Comparison of ENCODE assay signal across 19 mouse cellular contexts in the genomic region with DNA sequence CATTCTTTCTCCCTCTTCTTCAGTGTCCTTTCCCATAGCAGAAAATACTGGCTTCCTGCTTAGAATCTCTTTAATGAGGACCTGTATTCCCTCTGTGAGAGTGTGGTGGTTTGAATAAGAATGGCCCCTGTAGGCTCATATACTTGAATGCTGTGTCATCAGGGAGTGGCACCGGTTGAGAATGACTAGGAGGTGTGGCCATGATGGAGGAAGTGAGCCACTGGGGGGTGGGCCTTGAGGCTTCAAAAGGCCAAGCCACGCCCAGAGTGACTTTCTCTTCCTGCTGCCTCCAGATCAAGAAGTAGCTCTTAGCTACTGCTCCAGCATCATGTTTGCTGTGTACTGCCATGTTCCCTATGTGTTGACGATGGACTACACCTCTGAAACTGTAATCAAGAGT. TPM values are rescaled to one million over a fixed set of nuclear protein-coding genes. Genes with fewer than 3 reads are reported as not detected.
A peak's percentile ranks its signal among the peaks of the same experiment; 100 is the strongest.
DNase-seq lines count a peak whose midpoint lies in the region; ATAC-seq and TF ChIP-seq lines count a peak whose summit lies in the region.
"Had no signal": no experiment of that assay in that cellular context is flagged by ENCODE, and none has a peak within 500 bp of the region (broad histone marks: within the 10 kb centered on the region; RNA-seq: fewer than 3 reads in every experiment).

No protein-coding gene starts in this region.

- H3K4me3 ChIP-seq in liver, embryonic 11.5 days (ENCODE audit: low read depth, low read length): no peak overlapping the region
- no peak overlapping the region for H3K4me3 ChIP-seq in stomach, postnatal 0 days (ENCODE audit: low read depth, low read length)
- no peak overlapping the region for H3K4me3 ChIP-seq in kidney, embryonic 16.5 days (ENCODE audit: low read length)
- H3K4me3 ChIP-seq: forebrain, embryonic 13.5 days; heart, embryonic 15.5 days; midbrain, embryonic 15.5 days; neural tube, embryonic 13.5 days had no signal

- 74% methylated on average over 3 of the region's 3 CpGs for WGBS in liver, embryonic 11.5 days
- 73% methylated on average over 3 of the region's 3 CpGs for WGBS in stomach, postnatal 0 days
- 73% methylated on average over 3 of the region's 3 CpGs for WGBS in kidney, embryonic 16.5 days

- H3K4me1 ChIP-seq in liver, embryonic 11.5 days (replicated peaks; ENCODE audit: control insufficient read depth, insufficient read depth, low read length): no peaks in the 10 kb centered on the region
- no peaks in the 10 kb centered on the region for H3K4me1 ChIP-seq in stomach, postnatal 0 days (replicated peaks; ENCODE audit: control insufficient read depth, insufficient read depth)
- peaks cover 24% of the 10 kb centered on the region for H3K4me1 ChIP-seq in kidney, embryonic 16.5 days (ENCODE audit: insufficient read depth, low read length)
- H3K4me1 ChIP-seq: forebrain, embryonic 13.5 days had no signal

- H3K4me2 ChIP-seq in liver, embryonic 11.5 days: no peak overlapping the region
- H3K4me2 ChIP-seq in stomach, postnatal 0 days (replicated peaks; ENCODE audit: low read depth): no peak overlapping the region
- no peak overlapping the region for H3K4me2 ChIP-seq in kidney, embryonic 16.5 days (replicated peaks; ENCODE audit: low read depth, low read length)
- H3K4me2 ChIP-seq: forebrain, embryonic 13.5 days; heart, embryonic 15.5 days; midbrain, embryonic 15.5 days; neural tube, embryonic 13.5 days had no signal

- no peak for TF ChIP-seq EP300 in stomach, postnatal 0 days (optimal IDR thresholded peaks at IDR 0.05)

- intact Hi-C loops in left cerebral cortex, postnatal 10 days (cut with DNase I): no loop called here

- DNase-seq in thymus, postnatal 4 days: peak; percentile 13
- no peak for DNase-seq in thymus, adult 18-20 months
- DNase-seq in ZHBTc4 (ENCODE audit: low read depth, low spot score): peak; percentile 96
- DNase-seq in liver, embryonic 11.5 days (ENCODE audit: low spot score): no peak
- peak; percentile 59 for DNase-seq in stomach, postnatal 0 days (ENCODE audit: low spot score)
- DNase-seq in left cerebral cortex, postnatal 10 days (ENCODE audit: extremely low spot score in 1 of 2, low spot score in 2 of 2): no peak
- DNase-seq: adrenal gland, adult 2 months; cerebellum, postnatal 36 days; gastrocnemius, postnatal 10 days; kidney, postnatal 10 days; lung, postnatal 36 days; thymus, postnatal 14 days had no signal

- no peaks in the 10 kb centered on the region for H3K27me3 ChIP-seq in liver, embryonic 11.5 days (replicated peaks; ENCODE audit: control insufficient read depth, insufficient read depth, low read length)
- no peaks in the 10 kb centered on the region for H3K27me3 ChIP-seq in stomach, postnatal 0 days (ENCODE audit: control insufficient read depth, insufficient read depth, low read length)
- no peaks in the 10 kb centered on the region for H3K27me3 ChIP-seq in kidney, embryonic 16.5 days (ENCODE audit: insufficient read depth, low read length)
- H3K27me3 ChIP-seq: forebrain, embryonic 13.5 days; heart, embryonic 15.5 days; midbrain, embryonic 15.5 days; neural tube, embryonic 13.5 days had no signal

- H3K27ac ChIP-seq in liver, embryonic 11.5 days (ENCODE audit: low read depth, low read length): no peak overlapping the region
- no peak overlapping the region for H3K27ac ChIP-seq in stomach, postnatal 0 days (replicated peaks)
- H3K27ac ChIP-seq in kidney, embryonic 16.5 days (ENCODE audit: low read length): no peak overlapping the region
- H3K27ac ChIP-seq: forebrain, embryonic 13.5 days; heart, embryonic 15.5 days; midbrain, embryonic 15.5 days; neural tube, embryonic 13.5 days had no signal

- no peaks in the 10 kb centered on the region for H3K36me3 ChIP-seq in liver, embryonic 11.5 days (ENCODE audit: control insufficient read depth, insufficient read depth, low read length)
- no peaks in the 10 kb centered on the region for H3K36me3 ChIP-seq in stomach, postnatal 0 days (ENCODE audit: control insufficient read depth, insufficient read depth, low read length)
- peaks cover 15% of the 10 kb centered on the region; the same call in 1 of the 2 replicates for H3K36me3 ChIP-seq in kidney, embryonic 16.5 days (ENCODE audit: insufficient read depth, low read length)
- H3K36me3 ChIP-seq: midbrain, embryonic 15.5 days; neural tube, embryonic 13.5 days had no signal

- H3K9me3 ChIP-seq in liver, embryonic 11.5 days (ENCODE audit: control insufficient read depth, low read length): no peaks in the 10 kb centered on the region
- H3K9me3 ChIP-seq in stomach, postnatal 0 days (ENCODE audit: control insufficient read depth, low read length): no peaks in the 10 kb centered on the region
- no peaks in the 10 kb centered on the region for H3K9me3 ChIP-seq in kidney, embryonic 16.5 days (ENCODE audit: low read length)
- H3K9me3 ChIP-seq: forebrain, embryonic 13.5 days; heart, embryonic 15.5 days; midbrain, embryonic 15.5 days; neural tube, embryonic 13.5 days had no signal

- ATAC-seq in liver, embryonic 11.5 days (replicated peaks; ENCODE audit: low FRiP score): 0 out of 2 replicates have a peak, but pooled peaks have one; percentile 31
- ATAC-seq in stomach, postnatal 0 days (ENCODE audit: low FRiP score, low TSS enrichment): peak; percentile 87
- no peak for ATAC-seq in kidney, embryonic 16.5 days (ENCODE audit: low FRiP score, low TSS enrichment)
- no peak for ATAC-seq in activated CD4-positive, CD25-positive, alpha-beta regulatory T cell, adult 4 months
- ATAC-seq: forebrain, embryonic 13.5 days; hindbrain, embryonic 16.5 days; midbrain, embryonic 15.5 days had no signal

- TF ChIP-seq CTCF in stomach, postnatal 0 days (IDR thresholded peaks at IDR 0.05; ENCODE audit: low read depth): no peak

- no peak overlapping the region for H3K9ac ChIP-seq in liver, embryonic 11.5 days (ENCODE audit: low read depth, low read length)
- no peak overlapping the region for H3K9ac ChIP-seq in stomach, postnatal 0 days (ENCODE audit: low read length)
- no peak overlapping the region for H3K9ac ChIP-seq in kidney, embryonic 16.5 days (replicated peaks; ENCODE audit: low read length)
- H3K9ac ChIP-seq: forebrain, embryonic 13.5 days; heart, embryonic 15.5 days; midbrain, embryonic 15.5 days; neural tube, embryonic 13.5 days had no signal

RNA-seq across cellular contexts. Expression of a gene that starts 15.7 kb away (rescaled TPM):
- 2.7 TPM in 2 replicates for polyA plus RNA-seq in liver, embryonic 11.5 days (2014; fragmentation: Nextera tagmentation; extraction: Ambion mirVana)
- polyA plus RNA-seq in stomach, postnatal 0 days (2015; fragmentation: Nextera tagmentation; extraction: Ambion mirVana): 0.69 and 0.85 TPM in 2 replicates
- polyA plus RNA-seq in kidney, embryonic 16.5 days (2015; fragmentation: Nextera tagmentation; extraction: Ambion mirVana): 9.3 and 11.4 TPM in 2 replicates
- polyA plus RNA-seq in activated CD4-positive, CD25-positive, alpha-beta regulatory T cell, adult 4 months (2017; shearing (Covaris generic)): not detected
- 10 to 100 TPM; 16.3 to 18.8 TPM for total RNA-seq in left cerebral cortex, postnatal 10 days (2021)

Comparison
In these comparisons a context has a peak if more than half of its experiments do, and no peak if none do; other contexts are left out.
1. DNase-seq: peak in thymus, postnatal 4 days (single experiment), ZHBTc4 (single experiment) and stomach, postnatal 0 days (single experiment); none in thymus, adult 18-20 months (0 of 2), liver, embryonic 11.5 days (single experiment) and left cerebral cortex, postnatal 10 days (0 of 2).
2. ATAC-seq: peak in liver, embryonic 11.5 days (single experiment) and stomach, postnatal 0 days (single experiment); none in kidney, embryonic 16.5 days (single experiment) and activated CD4-positive, CD25-positive, alpha-beta regulatory T cell, adult 4 months (single experiment).